Mouse (Mus musculus): ENCODE results near the gene Ermap. TPM values are rescaled to one million over a fixed set of nuclear protein-coding genes. Genes with fewer than 3 reads are reported as not detected.

Gene Ermap
- total RNA-seq, 2 experiments from 2014 or later = 292 to 505 TPM

- ATAC-seq (replicated peaks; ENCODE audit: low FRiP score, low TSS enrichment, poor library complexity, severe bottlenecking) = no peak
Observed at GRCm38 (mm10) chr4:119189392-119189791, 419 bp downstream of the Ermap start.

DNA sequence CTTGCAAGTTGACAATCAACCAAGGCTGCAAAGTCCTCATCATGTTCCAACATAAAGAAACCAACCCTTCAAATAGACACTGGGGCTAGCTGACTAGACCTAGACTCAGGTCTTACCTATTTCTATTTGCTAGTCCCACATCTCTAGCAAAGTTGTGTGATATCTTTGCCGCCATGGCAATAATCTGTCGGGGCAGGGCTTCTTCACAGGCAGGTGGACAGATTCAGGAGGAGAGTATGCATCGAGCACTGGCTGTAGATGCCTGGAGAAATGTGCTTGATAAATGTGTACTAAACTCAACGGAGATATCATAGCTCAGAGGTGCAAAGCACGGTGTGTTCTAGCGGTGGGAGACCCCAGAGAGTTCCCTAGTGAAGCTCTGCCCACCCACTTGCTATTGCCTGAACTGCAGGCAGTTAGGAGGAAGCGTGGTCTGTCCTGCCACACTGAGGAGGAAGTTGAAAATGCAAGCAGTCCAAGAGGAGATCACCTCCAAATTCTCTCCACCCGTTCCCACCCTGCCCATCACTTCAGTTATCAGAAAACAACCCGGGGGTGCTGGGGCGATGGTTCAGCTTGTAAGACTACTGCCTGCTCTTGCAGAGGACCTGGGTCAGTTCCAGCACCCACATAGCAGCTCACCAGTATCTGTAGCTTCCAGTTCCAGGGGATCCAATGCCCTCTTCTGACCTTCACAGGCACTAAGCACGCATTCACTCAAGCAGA, 1.6 kb downstream of the Ermap start:
- peak; percentile 63 for ATAC-seq (replicated peaks; ENCODE audit: low FRiP score, low TSS enrichment, poor library complexity, severe bottlenecking)

DNA sequence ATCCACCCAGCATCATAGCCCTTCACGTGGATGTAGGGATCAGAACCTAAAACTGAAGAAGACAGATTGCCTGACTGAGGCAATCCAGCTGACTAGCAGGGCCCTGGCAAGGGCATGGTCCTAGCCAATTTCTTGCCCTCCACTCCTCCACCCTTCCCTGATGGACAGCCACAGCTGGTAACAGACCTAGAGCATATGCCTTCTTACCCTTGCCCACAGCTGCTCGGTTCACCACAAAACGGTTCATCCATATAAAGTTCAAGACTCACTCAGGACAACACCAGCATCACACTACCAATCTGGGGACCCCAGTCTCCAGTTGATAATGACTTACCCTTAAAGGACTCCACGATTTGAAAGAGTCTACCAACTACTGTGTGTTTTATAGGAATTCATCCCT, 4.0 kb downstream of the Ermap start:
- no peak for ATAC-seq (replicated peaks; ENCODE audit: low FRiP score, low TSS enrichment, poor library complexity, severe bottlenecking)

DNA sequence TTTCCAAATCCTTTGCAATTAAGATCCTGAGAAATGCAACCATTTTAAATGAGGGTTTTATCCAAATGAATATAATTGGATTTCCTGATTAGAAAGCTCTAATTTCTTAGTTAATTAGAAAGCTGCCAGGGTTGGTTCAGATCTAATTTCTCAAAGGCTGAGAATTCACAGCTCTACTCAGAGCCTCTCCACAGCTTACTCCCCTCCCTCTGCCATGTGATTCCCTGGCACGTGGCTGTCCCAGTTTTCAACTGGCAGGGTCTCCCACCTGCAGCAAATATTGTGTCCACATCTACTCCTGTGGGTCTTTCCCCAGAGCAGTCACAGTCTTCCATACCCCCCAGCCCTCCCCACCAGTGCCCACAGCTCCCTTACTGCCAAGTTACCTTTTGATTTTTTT, 6.3 kb downstream of the Ermap start:
- no peak for ATAC-seq (replicated peaks; ENCODE audit: low FRiP score, low TSS enrichment, poor library complexity, severe bottlenecking)

DNA sequence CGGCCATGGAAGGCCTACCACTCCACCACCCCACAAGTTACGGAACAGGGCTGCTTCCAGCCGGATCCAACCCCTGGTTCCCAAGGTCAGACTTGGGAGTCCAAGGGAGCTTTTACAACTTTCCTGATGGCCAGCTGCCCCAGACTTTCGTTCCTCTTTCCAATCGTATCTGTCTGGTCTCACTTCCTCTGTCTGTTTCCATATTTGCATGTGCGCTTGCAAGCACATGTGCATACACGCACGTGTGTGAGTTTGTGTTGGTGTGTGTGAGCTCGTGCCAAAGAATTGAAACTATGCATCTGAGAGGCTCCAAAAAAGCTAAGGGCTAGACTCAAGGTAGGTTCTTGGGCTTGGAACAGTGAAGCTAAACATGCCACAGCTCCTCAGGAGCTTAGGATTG, 8.4 kb downstream of the Ermap start:
- no peak for ATAC-seq (replicated peaks; ENCODE audit: low FRiP score, low TSS enrichment, poor library complexity, severe bottlenecking)

DNA sequence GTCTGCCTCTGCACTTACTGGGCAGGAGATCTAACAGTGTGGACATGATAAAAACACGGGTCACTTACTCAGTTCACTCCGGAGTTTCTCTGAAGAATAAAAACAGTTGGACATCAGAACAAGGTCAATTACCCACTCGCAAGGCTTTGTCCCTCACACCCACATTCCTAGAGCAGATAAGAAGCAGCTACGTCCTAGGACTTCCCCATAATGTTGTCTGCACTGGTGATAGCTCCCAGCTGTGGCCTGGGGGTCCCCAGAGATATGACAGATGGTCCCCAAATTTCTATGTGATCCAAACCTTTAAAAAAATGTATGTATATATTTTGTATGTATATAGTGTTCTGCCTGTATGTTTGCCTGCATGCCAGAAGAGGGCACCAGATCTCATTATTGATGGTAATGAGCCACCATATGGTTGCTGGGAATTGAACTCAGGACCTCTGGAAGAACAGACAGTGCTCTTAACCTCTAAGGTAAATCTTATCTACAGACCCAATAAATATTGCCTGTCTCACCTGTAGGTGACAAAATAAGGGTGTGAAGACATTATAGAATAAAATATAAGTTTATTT, 9.6 kb downstream of the Ermap start:
- no peak for ATAC-seq (replicated peaks; ENCODE audit: low FRiP score, low TSS enrichment, poor library complexity, severe bottlenecking)

GRCm38 (mm10) chr4:119178331-119178730, 11.5 kb downstream of the Ermap start:
- ATAC-seq (replicated peaks; ENCODE audit: low FRiP score, low TSS enrichment, poor library complexity, severe bottlenecking) = no peak

GRCm38 (mm10) chr4:119177702-119178101, 12.1 kb downstream of the Ermap start:
- no peak for ATAC-seq (replicated peaks; ENCODE audit: low FRiP score, low TSS enrichment, poor library complexity, severe bottlenecking)

- peak; percentile 97 for ATAC-seq (replicated peaks; ENCODE audit: low FRiP score, low TSS enrichment, poor library complexity, severe bottlenecking)
Observed at GRCm38 (mm10) chr4:119173851-119174453, 15.9 kb downstream of the Ermap start, which contains the start of gene Zfp691. Zfp691 (minus strand) TSS chr4:119174195.

DNA sequence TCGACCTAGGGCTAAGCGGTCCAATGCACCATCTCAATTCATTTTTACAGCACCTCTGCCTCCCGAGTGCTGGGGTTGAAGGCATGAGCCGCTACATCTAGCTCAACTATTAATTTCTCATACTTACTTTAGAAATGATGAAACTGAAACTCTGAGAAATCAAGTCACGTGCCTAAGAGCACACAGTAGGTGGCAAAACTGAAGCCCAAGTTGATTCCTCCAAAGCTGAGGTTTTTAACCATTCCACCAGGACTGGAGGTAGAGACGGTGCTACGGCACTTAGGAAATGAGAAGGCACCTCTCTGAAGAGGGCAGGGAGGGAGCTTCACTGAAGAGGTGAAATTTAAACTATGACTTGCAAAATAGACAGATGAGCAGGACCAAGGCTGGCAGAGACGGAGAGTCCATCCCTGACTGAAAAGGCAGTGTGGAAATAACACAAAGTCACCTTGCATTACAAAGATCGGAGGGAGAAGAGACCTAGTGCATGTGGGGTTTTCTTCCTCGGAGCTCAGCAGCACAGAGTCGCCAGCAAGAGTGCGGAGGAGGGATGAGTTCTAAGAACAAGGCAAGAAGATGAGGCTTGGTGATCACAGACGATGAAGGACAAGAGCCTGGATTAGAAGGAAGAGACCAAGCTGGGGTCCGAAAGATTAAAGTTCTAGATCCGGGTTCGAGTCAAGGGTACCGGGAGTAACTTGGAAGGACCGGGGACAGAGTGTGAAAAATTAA, 16.7 kb downstream of the Ermap start:
- no peak for ATAC-seq (replicated peaks; ENCODE audit: low FRiP score, low TSS enrichment, poor library complexity, severe bottlenecking)

GRCm38 (mm10) chr4:119167663-119168062, 22.1 kb downstream of the Ermap start:
- peak; percentile 80 for ATAC-seq (replicated peaks; ENCODE audit: low FRiP score, low TSS enrichment, poor library complexity, severe bottlenecking)

- no peak for ATAC-seq (replicated peaks; ENCODE audit: low FRiP score, low TSS enrichment, poor library complexity, severe bottlenecking)
Observed at GRCm38 (mm10) chr4:119167068-119167467, 22.7 kb downstream of the Ermap start.

DNA sequence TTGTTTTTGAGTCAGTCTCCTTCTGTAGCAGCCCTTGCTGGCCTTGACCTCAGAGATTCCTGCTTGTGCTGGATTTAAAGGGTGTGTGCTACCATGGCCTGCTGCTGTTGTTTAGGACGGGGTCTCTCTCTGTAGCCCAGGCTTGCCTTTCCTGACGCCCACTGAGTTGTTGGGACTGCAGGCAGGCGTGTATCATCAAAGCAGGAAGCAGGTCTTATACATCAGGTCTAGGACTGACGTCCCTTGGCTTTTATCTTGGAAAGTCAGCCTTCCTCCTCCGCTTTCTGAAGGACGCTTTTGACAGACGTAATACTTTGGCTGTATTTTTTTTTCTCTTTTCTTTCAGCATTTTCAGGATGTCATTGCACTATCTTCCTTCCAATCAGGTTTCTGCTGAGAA, 23.9 kb downstream of the Ermap start:
- ATAC-seq (replicated peaks; ENCODE audit: low FRiP score, low TSS enrichment, poor library complexity, severe bottlenecking) = no peak

GRCm38 (mm10) chr4:119162990-119163389, 26.8 kb downstream of the Ermap start:
- no peak for ATAC-seq (replicated peaks; ENCODE audit: low FRiP score, low TSS enrichment, poor library complexity, severe bottlenecking)

DNA sequence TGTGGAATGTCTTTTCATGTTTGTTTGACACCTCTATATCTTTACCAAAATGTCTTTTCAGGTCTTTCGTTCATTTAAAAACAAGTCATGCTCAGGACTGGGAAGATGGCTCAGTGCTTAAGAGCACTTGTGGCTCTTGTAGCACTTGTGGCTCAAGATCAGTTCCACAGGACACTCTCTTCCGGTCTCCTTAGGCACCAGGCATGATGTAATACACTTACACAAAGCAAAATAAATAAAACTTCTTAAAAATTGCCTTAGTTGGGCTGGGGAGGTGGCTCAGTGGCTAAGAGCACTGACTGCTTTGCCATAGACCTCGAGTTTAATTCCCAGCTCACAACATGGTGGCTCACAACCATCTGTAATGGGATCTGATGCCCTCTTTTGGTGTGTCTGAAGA, 28.5 kb downstream of the Ermap start:
- ATAC-seq (replicated peaks; ENCODE audit: low FRiP score, low TSS enrichment, poor library complexity, severe bottlenecking) = no peak

DNA sequence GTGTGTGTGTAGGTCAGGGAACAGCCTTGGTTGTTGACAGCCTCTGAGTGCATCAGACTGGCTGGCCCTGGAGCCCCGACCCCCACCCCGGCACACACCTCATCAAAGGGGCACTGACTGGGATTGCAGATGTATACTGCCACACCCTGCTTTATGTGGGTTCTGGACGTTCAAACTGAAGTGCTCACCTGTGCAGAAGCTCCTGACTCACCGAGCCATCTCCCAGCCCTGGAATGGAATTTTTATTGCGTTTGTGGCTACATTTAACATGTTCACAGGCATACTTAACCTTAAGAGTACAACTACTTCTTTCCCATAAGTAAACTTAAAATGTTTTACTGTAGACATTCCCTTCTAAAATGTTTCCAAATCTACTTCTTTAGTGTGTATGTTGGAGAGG, 31.9 kb downstream of the Ermap start:
- ATAC-seq (replicated peaks; ENCODE audit: low FRiP score, low TSS enrichment, poor library complexity, severe bottlenecking) = no peak

- ATAC-seq (replicated peaks; ENCODE audit: low FRiP score, low TSS enrichment, poor library complexity, severe bottlenecking) = peak; percentile 44
Observed at GRCm38 (mm10) chr4:119157186-119157585, 32.6 kb downstream of the Ermap start.

DNA sequence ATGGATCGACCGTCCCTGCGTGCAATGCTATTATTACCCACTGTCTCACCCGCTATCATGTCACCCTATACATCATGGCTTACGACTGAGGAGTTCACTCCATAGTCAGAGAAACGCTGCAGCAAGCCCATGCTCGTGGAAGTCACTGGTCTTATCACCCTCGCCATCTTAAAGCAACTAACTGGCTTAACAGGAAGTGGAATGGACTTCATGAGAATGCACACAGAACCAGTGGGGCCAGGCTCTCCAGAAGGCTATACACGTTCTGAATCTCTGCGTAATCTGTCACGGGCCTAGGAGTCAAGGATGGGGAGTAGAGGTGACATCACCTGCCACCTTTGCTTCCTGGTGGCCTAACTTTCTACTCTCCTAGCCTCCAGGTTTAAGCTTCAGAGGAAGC, 41.1 kb downstream of the Ermap start:
- no peak for ATAC-seq (replicated peaks; ENCODE audit: low FRiP score, low TSS enrichment, poor library complexity, severe bottlenecking)

DNA sequence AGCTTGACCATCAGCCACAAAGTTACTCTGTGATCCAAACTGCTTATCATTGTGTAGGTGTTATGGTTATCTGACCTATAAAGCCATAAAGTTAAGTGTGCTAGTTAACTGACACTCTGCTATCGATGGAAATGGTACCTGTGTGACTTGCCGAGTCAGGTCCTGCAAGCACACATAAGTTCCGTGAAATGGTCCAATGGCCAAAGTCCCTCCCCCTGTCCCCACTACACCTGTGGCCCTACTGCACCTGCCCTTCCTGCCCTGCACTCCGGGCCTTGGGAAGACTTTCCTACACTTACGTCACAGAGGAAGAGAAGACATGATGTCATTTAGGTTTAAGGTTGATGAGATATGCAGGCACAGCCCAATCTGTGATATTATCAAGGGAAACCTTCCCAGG, 42.5 kb downstream of the Ermap start:
- no peak for ATAC-seq (replicated peaks; ENCODE audit: low FRiP score, low TSS enrichment, poor library complexity, severe bottlenecking)

DNA sequence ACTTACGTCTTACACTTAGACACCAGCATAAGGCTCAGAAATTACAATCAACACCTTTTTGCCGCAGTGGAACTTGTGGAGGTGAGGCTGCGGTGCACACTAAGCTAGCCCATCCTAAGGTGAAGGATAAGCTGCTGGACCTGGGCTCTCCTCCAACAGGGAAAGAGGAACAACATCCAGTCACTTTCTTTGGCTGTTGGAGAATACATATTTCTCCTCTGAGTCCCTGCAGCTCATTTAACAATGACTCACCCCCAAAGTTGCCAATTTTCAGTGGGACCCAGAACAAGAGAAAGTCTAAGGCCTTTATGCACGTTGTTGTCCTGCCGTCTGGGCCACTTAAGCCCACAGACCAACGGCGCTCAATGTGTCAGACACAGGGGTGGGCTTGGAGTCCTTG, 43.0 kb downstream of the Ermap start:
- ATAC-seq (replicated peaks; ENCODE audit: low FRiP score, low TSS enrichment, poor library complexity, severe bottlenecking) = no peak
